Mouse (Mus musculus) brain, embryonic 14.5 days (tissue): ENCODE data around the gene Large1.

Experiments used
- CTCF ChIP-seq: fragments of 200-500 bp; IDR thresholded peaks from 2 replicates; pipeline ENCODE4 v1.5.1; 2012; ENCODE audit warnings: inconsistent platforms, mild to moderate bottlenecking, moderate library complexity, borderline replicate concordance; ENCODE audit not compliant: insufficient read depth, insufficient read length; ENCODE audit errors: extremely low read depth
- POLR2A ChIP-seq: fragments of 200-500 bp; IDR thresholded peaks from 2 replicates; pipeline ENCODE4 v1.6.1; 2012; ENCODE audit warnings: mild to moderate bottlenecking, inconsistent platforms, borderline replicate concordance; ENCODE audit not compliant: poor library complexity, insufficient read depth, insufficient read length, severe bottlenecking; ENCODE audit errors: extremely low read depth

DNA sequence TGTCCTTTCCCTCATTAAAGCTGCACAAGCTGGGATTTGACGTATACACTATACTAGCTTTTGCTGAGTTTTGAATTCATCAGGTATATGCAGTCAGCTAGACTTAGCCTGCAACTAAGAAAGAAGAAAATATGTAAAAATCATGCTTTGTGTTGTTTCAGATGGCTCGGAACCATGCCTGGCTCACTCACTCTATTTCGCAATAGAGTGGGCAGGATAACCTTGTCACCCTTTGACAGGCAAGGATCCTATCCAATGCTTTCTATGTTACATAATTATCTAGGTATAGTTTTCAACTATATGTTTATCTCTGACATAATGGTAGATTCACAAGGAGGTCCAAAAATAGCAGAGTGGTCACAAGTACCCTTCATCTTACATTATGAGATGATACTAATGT lies 109.2 kb downstream of the Large1 start:
- no peak for TF ChIP-seq CTCF
- TF ChIP-seq POLR2A, result no peak
